9 mouse cellular contexts compared by ENCODE assay signal in genomic region chr10:83182573-83182960, GRCm38 (mm10).
DNase-seq lines count a peak whose midpoint lies in the region; ATAC-seq lines count a peak whose summit lies in the region.
"Had no signal": no experiment of that assay in that cellular context is flagged by ENCODE, and none has a peak within 500 bp of the region (broad histone marks: within the 10 kb centered on the region; RNA-seq: fewer than 3 reads in every experiment).

No protein-coding gene starts in this region.

- H3K27ac ChIP-seq in forebrain, embryonic 13.5 days, result no peak overlapping the region
- no peak overlapping the region for H3K27ac ChIP-seq in limb, embryonic 10.5 days
- no peak overlapping the region for H3K27ac ChIP-seq in neural tube, embryonic 14.5 days (ENCODE audit: low read depth, low read length)
- H3K27ac ChIP-seq: heart, embryonic 15.5 days had no signal

- no peaks in the 10 kb centered on the region for H3K36me3 ChIP-seq in forebrain, embryonic 13.5 days (ENCODE audit: poor library complexity, severe bottlenecking)
- no peaks in the 10 kb centered on the region for H3K36me3 ChIP-seq in limb, embryonic 10.5 days
- no peaks in the 10 kb centered on the region for H3K36me3 ChIP-seq in neural tube, embryonic 14.5 days (ENCODE audit: control insufficient read depth, insufficient read depth, low read length)
- H3K36me3 ChIP-seq: heart, embryonic 15.5 days had no signal

- H3K9ac ChIP-seq in forebrain, embryonic 13.5 days, result no peak overlapping the region
- no peak overlapping the region for H3K9ac ChIP-seq in neural tube, embryonic 14.5 days (replicated peaks; ENCODE audit: low read depth, low read length)
- H3K9ac ChIP-seq: heart, embryonic 15.5 days had no signal

- peak; percentile 33 for DNase-seq in urinary bladder, adult 2 months (ENCODE audit: low spot score)
- no peak for DNase-seq in urinary bladder, postnatal 10 days (ENCODE audit: low spot score)
- peak; percentile 48 for DNase-seq in c-Kit-positive CD71-positive TER-119-positive erythroid progenitor cells, embryonic 14.5 days (ENCODE audit: low spot score)
- peak; percentile 63 for DNase-seq in induced T-regulatory cell, adult 2 months (ENCODE audit: low read depth)
- peak; percentile 84 for DNase-seq in limb, embryonic 10.5 days (ENCODE audit: low spot score)
- peak; percentile 72 for DNase-seq in thymus, postnatal 25 days

- no peak overlapping the region for H3K4me3 ChIP-seq in forebrain, embryonic 13.5 days
- H3K4me3 ChIP-seq in limb, embryonic 10.5 days, result no peak overlapping the region
- H3K4me3 ChIP-seq in neural tube, embryonic 14.5 days (ENCODE audit: low read depth, low read length), result no peak overlapping the region
- H3K4me3 ChIP-seq: heart, embryonic 15.5 days had no signal

- no peak overlapping the region for H3K4me2 ChIP-seq in forebrain, embryonic 13.5 days
- H3K4me2 ChIP-seq in neural tube, embryonic 14.5 days (ENCODE audit: low read depth, low read length), result no peak overlapping the region
- H3K4me2 ChIP-seq: heart, embryonic 15.5 days had no signal

- H3K4me1 ChIP-seq in forebrain, embryonic 13.5 days, result peaks cover 41% of the 10 kb centered on the region
- peaks cover 27% of the 10 kb centered on the region for H3K4me1 ChIP-seq in limb, embryonic 10.5 days
- peaks cover 17% of the 10 kb centered on the region; the same call in 1 of the 2 replicates for H3K4me1 ChIP-seq in neural tube, embryonic 14.5 days (ENCODE audit: control insufficient read depth, insufficient read depth, low read length)

- WGBS in forebrain, embryonic 13.5 days, result 24% methylated on average over 8 of the region's 8 CpGs
- WGBS in limb, embryonic 10.5 days, result 34% methylated on average over 8 of the region's 8 CpGs
- WGBS in neural tube, embryonic 14.5 days, result 30% methylated on average over 8 of the region's 8 CpGs

- H3K27me3 ChIP-seq in forebrain, embryonic 13.5 days, result no peaks in the 10 kb centered on the region
- no peaks in the 10 kb centered on the region for H3K27me3 ChIP-seq in limb, embryonic 10.5 days (ENCODE audit: low read depth, poor library complexity, severe bottlenecking)
- no peaks in the 10 kb centered on the region for H3K27me3 ChIP-seq in neural tube, embryonic 14.5 days (ENCODE audit: control insufficient read depth, insufficient read depth, low read length)
- H3K27me3 ChIP-seq: heart, embryonic 15.5 days had no signal

- H3K9me3 ChIP-seq in forebrain, embryonic 13.5 days (replicated peaks), result no peaks in the 10 kb centered on the region
- no peaks in the 10 kb centered on the region for H3K9me3 ChIP-seq in limb, embryonic 10.5 days (replicated peaks)
- H3K9me3 ChIP-seq in neural tube, embryonic 14.5 days (ENCODE audit: control insufficient read depth, low read length), result no peaks in the 10 kb centered on the region; the same call in 1 of the 2 replicates
- H3K9me3 ChIP-seq: heart, embryonic 15.5 days had no signal

- peak; percentile 44; the same call in 1 of the 2 replicates for ATAC-seq in forebrain, embryonic 13.5 days
- ATAC-seq in neural tube, embryonic 14.5 days (ENCODE audit: low read depth), result 0 out of 2 replicates have a peak, but pooled peaks have one; percentile 25
